In genomic region chr7:24441785-24442184, GRCm38 (mm10) we compare ENCODE assay signal across 10 mouse cellular contexts. TPM values are rescaled to one million over a fixed set of nuclear protein-coding genes. Genes with fewer than 3 reads are reported as not detected.
DNase-seq lines count a peak whose midpoint lies in the region; ATAC-seq and TF ChIP-seq lines count a peak whose summit lies in the region.
"Had no signal": no experiment of that assay in that cellular context is flagged by ENCODE, and none has a peak within 500 bp of the region (broad histone marks: within the 10 kb centered on the region; RNA-seq: fewer than 3 reads in every experiment).

No protein-coding gene starts in this region.

- no peaks in the 10 kb centered on the region for H3K36me3 ChIP-seq in forebrain, postnatal 0 days (ENCODE audit: insufficient read depth)
- no peaks in the 10 kb centered on the region for H3K36me3 ChIP-seq in forebrain, embryonic 12.5 days (replicated peaks)
- no peaks in the 10 kb centered on the region for H3K36me3 ChIP-seq in testis, adult 2 months (ENCODE audit: control insufficient read depth, insufficient read depth, low read length)
- H3K36me3 ChIP-seq: limb, embryonic 13.5 days had no signal

- 4% methylated on average over 1 of the region's 1 CpGs for WGBS in forebrain, postnatal 0 days
- 17% methylated on average over 1 of the region's 1 CpGs for WGBS in forebrain, embryonic 12.5 days

- DNase-seq in forebrain, postnatal 0 days: peak; percentile 31
- DNase-seq in CD8-positive naive resting alpha-beta T cell, adult 2 months (ENCODE audit: low read depth in 2 of 2, low spot score in 2 of 2): peak; percentile 83 to 90
- peak; percentile 48 for DNase-seq in brain, embryonic 14.5 days (ENCODE audit: low read depth)
- peak; percentile 60 for DNase-seq in gastrocnemius, postnatal 14 days
- DNase-seq in kidney, postnatal 25 days: peak; percentile 76 to 78
- peak; percentile 75 to 87 for DNase-seq in lung, postnatal 4 days

- no peak overlapping the region for H3K4me2 ChIP-seq in forebrain, postnatal 0 days (ENCODE audit: low read depth)
- H3K4me2 ChIP-seq in forebrain, embryonic 12.5 days: no peak overlapping the region
- H3K4me2 ChIP-seq: limb, embryonic 13.5 days had no signal

- TF ChIP-seq CTCF in forebrain, postnatal 0 days (IDR thresholded peaks at IDR 0.05; ENCODE audit: low read depth): peak; percentile 83
- TF ChIP-seq CTCF in brain, embryonic 14.5 days (IDR thresholded peaks at IDR 0.05; ENCODE audit: borderline replicate concordance, extremely low read depth, insufficient read depth, insufficient read length): peak; percentile 76
- peak; percentile 95; the same call in 1 of the 2 replicates for TF ChIP-seq CTCF in testis, adult 2 months (IDR thresholded peaks at IDR 0.05; ENCODE audit: control insufficient read depth, insufficient read depth, insufficient replicate concordance, low read depth, low read length)

- H3K27me3 ChIP-seq in forebrain, postnatal 0 days (ENCODE audit: insufficient read depth, low read length): no peaks in the 10 kb centered on the region
- no peaks in the 10 kb centered on the region for H3K27me3 ChIP-seq in forebrain, embryonic 12.5 days
- no peaks in the 10 kb centered on the region for H3K27me3 ChIP-seq in testis, adult 2 months (ENCODE audit: control insufficient read depth, insufficient read depth, low read length)
- H3K27me3 ChIP-seq: limb, embryonic 13.5 days had no signal

- no peaks in the 10 kb centered on the region for H3K9me3 ChIP-seq in forebrain, postnatal 0 days (ENCODE audit: low read length)
- no peaks in the 10 kb centered on the region for H3K9me3 ChIP-seq in forebrain, embryonic 12.5 days
- H3K9me3 ChIP-seq: limb, embryonic 13.5 days had no signal

- intact Hi-C loops in gastrocnemius, postnatal 14 days (cut with DNase I; ENCODE audit: low total_unique reads): no loop called here

- no peak for TF ChIP-seq POLR2A in brain, embryonic 14.5 days (IDR thresholded peaks at IDR 0.05; ENCODE audit: borderline replicate concordance, extremely low read depth, insufficient read depth, insufficient read length, poor library complexity, severe bottlenecking)
- TF ChIP-seq POLR2A in testis, adult 2 months (IDR thresholded peaks at IDR 0.05; ENCODE audit: control insufficient read depth, low read depth, low read length): no peak

- H3K9ac ChIP-seq in forebrain, postnatal 0 days: no peak overlapping the region
- H3K9ac ChIP-seq in forebrain, embryonic 12.5 days: no peak overlapping the region
- H3K9ac ChIP-seq: limb, embryonic 13.5 days had no signal

- no peak overlapping the region for H3K4me3 ChIP-seq in forebrain, postnatal 0 days (ENCODE audit: low read depth, low read length)
- no peak overlapping the region for H3K4me3 ChIP-seq in forebrain, embryonic 12.5 days (replicated peaks)
- no peak overlapping the region for H3K4me3 ChIP-seq in testis, adult 2 months (ENCODE audit: control insufficient read depth, low read depth, low read length)
- H3K4me3 ChIP-seq: limb, embryonic 13.5 days had no signal

- no peak overlapping the region for H3K27ac ChIP-seq in forebrain, postnatal 0 days (ENCODE audit: low read depth, low read length)
- H3K27ac ChIP-seq in forebrain, embryonic 12.5 days: no peak overlapping the region
- no peak overlapping the region for H3K27ac ChIP-seq in testis, adult 2 months (ENCODE audit: control insufficient read depth, insufficient read depth, low read depth, low read length)
- H3K27ac ChIP-seq: limb, embryonic 13.5 days had no signal

- H3K4me1 ChIP-seq in forebrain, postnatal 0 days (ENCODE audit: insufficient read depth): no peaks in the 10 kb centered on the region
- H3K4me1 ChIP-seq in forebrain, embryonic 12.5 days: no peaks in the 10 kb centered on the region
- no peaks in the 10 kb centered on the region; the same call in 1 of the 2 replicates for H3K4me1 ChIP-seq in testis, adult 2 months (ENCODE audit: control insufficient read depth, insufficient read depth, low read length)
- H3K4me1 ChIP-seq: limb, embryonic 13.5 days had no signal

- no peak for ATAC-seq in forebrain, postnatal 0 days
- no peak for ATAC-seq in forebrain, embryonic 12.5 days (ENCODE audit: low FRiP score)

RNA-seq across cellular contexts. Expression of gene Irgc1, which starts 10.3 kb away (rescaled TPM):
- total RNA-seq in forebrain, postnatal 0 days (2014; rRNA removed): not detected in 2 replicates
- polyA plus RNA-seq in forebrain, postnatal 0 days (2015; fragmentation: Nextera tagmentation; extraction: Ambion mirVana): not detected in 2 replicates
- polyA plus RNA-seq in forebrain, embryonic 12.5 days (2016; fragmentation: Nextera tagmentation; extraction: Ambion mirVana): not detected in 2 replicates
- 0.05 TPM in 1 of 2 replicates, not detected in the other for polyA plus RNA-seq in brain, embryonic 14.5 days (2012; rRNA removed)
- under 1 TPM in 1 of 2 experiments, not detected in 1; 0.12 TPM for total RNA-seq in gastrocnemius, postnatal 14 days (2021)
- 1,510 and 1,812 TPM in 2 replicates for polyA plus RNA-seq in testis, adult 2 months (2012; rRNA removed)
- total RNA-seq: adrenal gland, postnatal 4 days had no signal
- polyA plus RNA-seq: limb, embryonic 13.5 days had no signal

RNA-seq across cellular contexts. Expression of gene Plaur, which starts 20.5 kb away (rescaled TPM):
- 0.85 and 1.3 TPM in 2 replicates for total RNA-seq in forebrain, postnatal 0 days (2014; rRNA removed)
- 1.2 and 1.3 TPM in 2 replicates for polyA plus RNA-seq in forebrain, postnatal 0 days (2015; fragmentation: Nextera tagmentation; extraction: Ambion mirVana)
- 1.0 and 1.2 TPM in 2 replicates for polyA plus RNA-seq in forebrain, embryonic 12.5 days (2016; fragmentation: Nextera tagmentation; extraction: Ambion mirVana)
- 1.4 and 2.1 TPM in 2 replicates for polyA plus RNA-seq in brain, embryonic 14.5 days (2012; rRNA removed)
- 1 to 10 TPM in 1 of 2 experiments, under 1 TPM in 1; 0.84 to 1.2 TPM for total RNA-seq in gastrocnemius, postnatal 14 days (2021)
- polyA plus RNA-seq in testis, adult 2 months (2012; rRNA removed): 0.38 TPM in 1 of 2 replicates, not detected in the other

RNA-seq across cellular contexts. Expression of gene Cadm4, which starts 40.0 kb away (rescaled TPM):
- total RNA-seq in forebrain, postnatal 0 days (2014; rRNA removed): 412 and 434 TPM in 2 replicates
- 102 and 107 TPM in 2 replicates for polyA plus RNA-seq in forebrain, postnatal 0 days (2015; fragmentation: Nextera tagmentation; extraction: Ambion mirVana)
- polyA plus RNA-seq in forebrain, embryonic 12.5 days (2016; fragmentation: Nextera tagmentation; extraction: Ambion mirVana): 32.1 and 38.3 TPM in 2 replicates
- polyA plus RNA-seq in brain, embryonic 14.5 days (2012; rRNA removed): 178 and 268 TPM in 2 replicates
- 10 to 100 TPM in 1 of 2 experiments, 1 to 10 TPM in 1; 5.3 to 17.7 TPM for total RNA-seq in gastrocnemius, postnatal 14 days (2021)
- polyA plus RNA-seq in testis, adult 2 months (2012; rRNA removed): 1.8 and 2.5 TPM in 2 replicates

RNA-seq across cellular contexts. Expression of gene Smg9, which starts 42.4 kb away (rescaled TPM):
- 23.9 and 31.8 TPM in 2 replicates for total RNA-seq in forebrain, postnatal 0 days (2014; rRNA removed)
- 25.2 and 28.5 TPM in 2 replicates for polyA plus RNA-seq in forebrain, postnatal 0 days (2015; fragmentation: Nextera tagmentation; extraction: Ambion mirVana)
- 25.6 and 29.1 TPM in 2 replicates for polyA plus RNA-seq in forebrain, embryonic 12.5 days (2016; fragmentation: Nextera tagmentation; extraction: Ambion mirVana)
- polyA plus RNA-seq in brain, embryonic 14.5 days (2012; rRNA removed): 66.2 and 69.6 TPM in 2 replicates
- total RNA-seq in gastrocnemius, postnatal 14 days (2021): 1 to 10 TPM; 9.2 to 9.5 TPM
- polyA plus RNA-seq in testis, adult 2 months (2012; rRNA removed): 151 and 171 TPM in 2 replicates

Comparison
In these comparisons a context has a peak if more than half of its experiments do, and no peak if none do; other contexts are left out.
1. DNase-seq: peak in every context shown above with its lines; median percentile 86 in CD8-positive naive resting alpha-beta T cell, adult 2 months; 81 in lung, postnatal 4 days; 77 in kidney, postnatal 25 days; 60 in gastrocnemius, postnatal 14 days; 48 in brain, embryonic 14.5 days; 31 in forebrain, postnatal 0 days.
2. RNA of gene Irgc1, which starts 10.3 kb away (polyA plus RNA-seq): 1,510 to 1,812 TPM in testis, adult 2 months; 0.05 TPM in brain, embryonic 14.5 days, not detected in forebrain, postnatal 0 days and not detected in forebrain, embryonic 12.5 days; every median in the first group is over 1,000 times any median in the second.
3. Peak in every context shown above with its lines, with median percentiles within 50 percentile points of each other: CTCF ChIP-seq.